Mouse (Mus musculus) layer of hippocampus, adult 11-12 months (tissue): ENCODE results near the gene Thsd1.
"Not testable (repeated sequence)": the region's sequence is repeated elsewhere in the genome, so short reads cannot be mapped to it uniquely, and the experiment has no call there.

Experiments
- DNase-seq: peaks from one replicate; pipeline ENCODE4 v3.0.0; 2022; ENCODE audit warnings: low spot score

Thsd1 gene

GRCm38 (mm10) chr8:22264787-22265186 lies 37.7 kb downstream of the Thsd1 start:
- no peak for DNase-seq

- no peak for DNase-seq
These were observed 38.1 kb downstream of the Thsd1 start for GRCm38 (mm10) chr8:22265194-22265593.

- DNase-seq, result no peak
These were observed 39.7 kb downstream of the Thsd1 start for GRCm38 (mm10) chr8:22266809-22267208.

- DNase-seq, result no peak
These were observed 46.0 kb downstream of the Thsd1 start for GRCm38 (mm10) chr8:22273142-22273541.

- DNase-seq, result no peak
These were observed 47.5 kb downstream of the Thsd1 start for GRCm38 (mm10) chr8:22274641-22275040.

GRCm38 (mm10) chr8:22282999-22283491 lies 55.9 kb downstream of the Thsd1 start, which contains the start of gene Tpte:
Tpte (plus strand) TSS chr8:22283441.
- DNase-seq, result no peak

GRCm38 (mm10) chr8:22302326-22302725 lies 75.2 kb downstream of the Thsd1 start:
- no peak for DNase-seq

- no peak for DNase-seq
These were observed 75.8 kb downstream of the Thsd1 start for GRCm38 (mm10) chr8:22302896-22303306.

GRCm38 (mm10) chr8:22304045-22304444 lies 76.9 kb downstream of the Thsd1 start:
- DNase-seq, result not testable (repeated sequence)

- DNase-seq, result no peak
These were observed 79.9 kb downstream of the Thsd1 start for GRCm38 (mm10) chr8:22306999-22307398.
